Mouse (Mus musculus) megakaryocyte, embryonic 14.5 days (primary cell): Measurements from ENCODE around the gene Cacna1d.

ENCODE experiments used
- FLI1 ChIP-seq: IDR thresholded peaks from 2 replicates; pipeline ENCODE4 v1.6.1; 2012; ENCODE audit warnings: low read length, inconsistent platforms, mixed read lengths
- GATA1 ChIP-seq: IDR thresholded peaks from 3 replicates; pipeline ENCODE4 v1.6.1; 2012; ENCODE audit warnings: mixed read lengths, low read length, inconsistent platforms, borderline replicate concordance

DNA sequence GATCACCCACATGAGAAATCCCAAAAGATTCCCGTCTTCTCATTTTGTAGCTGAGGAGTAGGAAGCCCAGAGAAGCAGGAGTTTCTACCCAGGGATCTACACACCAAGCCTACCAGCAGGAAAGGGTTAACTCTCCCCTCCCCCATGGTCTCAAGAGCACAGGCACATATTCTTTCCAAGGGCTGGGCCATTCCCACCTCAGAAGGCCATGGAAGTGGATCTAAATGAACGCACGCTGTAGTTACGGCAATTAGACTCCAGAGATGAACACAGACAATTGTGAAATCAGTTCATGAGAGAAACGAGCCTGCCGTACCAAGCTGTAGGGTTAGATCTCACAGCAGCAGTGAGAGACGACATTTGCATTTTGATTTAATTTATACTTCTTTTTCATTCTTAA, 191.3 kb downstream of the Cacna1d start:
- TF ChIP-seq GATA1 (no peak), FLI1 (no peak)
